Mouse (Mus musculus): ENCODE results near the gene Gopc. TPM values are rescaled to one million over a fixed set of nuclear protein-coding genes. Genes with fewer than 3 reads are reported as not detected.
A peak's percentile ranks its signal among the peaks of the same experiment; 100 is the strongest.

Gopc gene
- polyA plus RNA-seq, 1 experiment from 2014 or later = 17.3 TPM

GRCm38 (mm10) chr10:52418931-52419330 is 37.0 kb upstream of the Gopc start:
- Histone ChIP-seq H3K4me3 (ENCODE audit: low read depth, low read length) (peak overlapping the region; percentile 98), H3K4me2 (ENCODE audit: low read depth, low read length) (peak overlapping the region; percentile 69), H3K27ac (replicated peaks; ENCODE audit: low read depth, low read length) (0 out of 2 replicates have a peak overlapping the region, but pooled peaks have one; percentile 93), H3K9ac (ENCODE audit: low read depth, low read length) (peak overlapping the region; percentile 93), H3K36me3 (ENCODE audit: control insufficient read depth, insufficient read depth, low read length) (no peaks in the 10 kb centered on the region), H3K9me3 (ENCODE audit: control insufficient read depth, low read length) (no peaks in the 10 kb centered on the region), H3K4me1 (ENCODE audit: control insufficient read depth, insufficient read depth, low read length) (peaks cover 15% of the 10 kb centered on the region), H3K27me3 (replicated peaks; ENCODE audit: control insufficient read depth, insufficient read depth, low read length) (no peaks in the 10 kb centered on the region)
- DNase-seq (ENCODE audit: low spot score) = no peak
- ATAC-seq (ENCODE audit: low read depth) = no peak
- WGBS = 61% methylated on average over 5 of the region's 5 CpGs

GRCm38 (mm10) chr10:52417998-52418860 is 36.3 kb upstream of the Gopc start:
- Histone ChIP-seq H3K27ac (replicated peaks; ENCODE audit: low read depth, low read length) (peak overlapping the region; percentile 93), H3K27me3 (replicated peaks; ENCODE audit: control insufficient read depth, insufficient read depth, low read length) (no peaks in the 10 kb centered on the region), H3K36me3 (ENCODE audit: control insufficient read depth, insufficient read depth, low read length) (no peaks in the 10 kb centered on the region), H3K4me2 (ENCODE audit: low read depth, low read length) (peak overlapping the region; percentile 69), H3K9ac (ENCODE audit: low read depth, low read length) (peak overlapping the region; percentile 93), H3K4me3 (ENCODE audit: low read depth, low read length) (peak overlapping the region; percentile 98), H3K4me1 (ENCODE audit: control insufficient read depth, insufficient read depth, low read length) (peaks cover 15% of the 10 kb centered on the region), H3K9me3 (ENCODE audit: control insufficient read depth, low read length) (no peaks in the 10 kb centered on the region)
- ATAC-seq (ENCODE audit: low read depth) = peak; percentile 23
- DNase-seq (ENCODE audit: low spot score) = peak; percentile 2
- 2% methylated on average over 36 of the region's 39 CpGs for WGBS

GRCm38 (mm10) chr10:52417299-52417997 is 35.5 kb upstream of the Gopc start, which contains the start of gene Nus1:
Gene Nus1 (plus strand): TSS chr10:52417547.
- under 1% methylated on average over 29 of the region's 79 CpGs for WGBS
- Histone ChIP-seq H3K36me3 (ENCODE audit: control insufficient read depth, insufficient read depth, low read length) (no peaks in the 10 kb centered on the region), H3K4me1 (ENCODE audit: control insufficient read depth, insufficient read depth, low read length) (peaks cover 15% of the 10 kb centered on the region), H3K9me3 (ENCODE audit: control insufficient read depth, low read length) (no peaks in the 10 kb centered on the region), H3K4me2 (ENCODE audit: low read depth, low read length) (peak within 1 kb of the TSS; percentile 69), H3K27ac (replicated peaks; ENCODE audit: low read depth, low read length) (peak within 1 kb of the TSS; percentile 93), H3K9ac (ENCODE audit: low read depth, low read length) (peak within 1 kb of the TSS; percentile 93), H3K4me3 (ENCODE audit: low read depth, low read length) (peak within 1 kb of the TSS; percentile 98), H3K27me3 (replicated peaks; ENCODE audit: control insufficient read depth, insufficient read depth, low read length) (no peaks in the 10 kb centered on the region)
- ATAC-seq (ENCODE audit: low read depth) (peak; percentile 99), DNase-seq (ENCODE audit: low spot score) (peak; percentile 99)

GRCm38 (mm10) chr10:52416458-52416857 is 34.5 kb upstream of the Gopc start:
- no peak overlapping the region for H3K27ac ChIP-seq (replicated peaks; ENCODE audit: low read depth, low read length)
- DNase-seq (ENCODE audit: low spot score) = peak; percentile 12
- H3K4me1 ChIP-seq (ENCODE audit: control insufficient read depth, insufficient read depth, low read length) = peaks cover 15% of the 10 kb centered on the region
- H3K4me2 ChIP-seq (ENCODE audit: low read depth, low read length) = peak overlapping the region; percentile 54
- ATAC-seq (ENCODE audit: low read depth) = no peak
- no peaks in the 10 kb centered on the region for H3K36me3 ChIP-seq (ENCODE audit: control insufficient read depth, insufficient read depth, low read length)
- H3K4me3 ChIP-seq (ENCODE audit: low read depth, low read length) = peak overlapping the region; percentile 98
- WGBS = 35% methylated on average over 2 of the region's 2 CpGs
- no peak overlapping the region; the same call in 1 of the 2 replicates for H3K9ac ChIP-seq (ENCODE audit: low read depth, low read length)
- no peaks in the 10 kb centered on the region for H3K27me3 ChIP-seq (replicated peaks; ENCODE audit: control insufficient read depth, insufficient read depth, low read length)
- no peaks in the 10 kb centered on the region for H3K9me3 ChIP-seq (ENCODE audit: control insufficient read depth, low read length)

- no peak overlapping the region for H3K4me2 ChIP-seq (ENCODE audit: low read depth, low read length)
- H3K27ac ChIP-seq (replicated peaks; ENCODE audit: low read depth, low read length) = no peak overlapping the region
- 79% methylated on average over 2 of the region's 2 CpGs for WGBS
- no peaks in the 10 kb centered on the region for H3K9me3 ChIP-seq (ENCODE audit: control insufficient read depth, low read length)
- H3K36me3 ChIP-seq (ENCODE audit: control insufficient read depth, insufficient read depth, low read length) = no peaks in the 10 kb centered on the region
- H3K4me1 ChIP-seq (ENCODE audit: control insufficient read depth, insufficient read depth, low read length) = peaks cover 15% of the 10 kb centered on the region
- no peak for DNase-seq (ENCODE audit: low spot score)
- no peaks in the 10 kb centered on the region for H3K27me3 ChIP-seq (replicated peaks; ENCODE audit: control insufficient read depth, insufficient read depth, low read length)
- H3K9ac ChIP-seq (ENCODE audit: low read depth, low read length) = no peak overlapping the region
- no peak for ATAC-seq (ENCODE audit: low read depth)
- no peak overlapping the region for H3K4me3 ChIP-seq (ENCODE audit: low read depth, low read length)
Measured at GRCm38 (mm10) chr10:52415020-52415419, 33.1 kb upstream of the Gopc start.

- Histone ChIP-seq H3K4me1 (ENCODE audit: control insufficient read depth, insufficient read depth, low read length) (no peaks in the 10 kb centered on the region), H3K4me2 (ENCODE audit: low read depth, low read length) (no peak overlapping the region), H3K4me3 (ENCODE audit: low read depth, low read length) (no peak overlapping the region), H3K27me3 (replicated peaks; ENCODE audit: control insufficient read depth, insufficient read depth, low read length) (no peaks in the 10 kb centered on the region), H3K36me3 (ENCODE audit: control insufficient read depth, insufficient read depth, low read length) (no peaks in the 10 kb centered on the region), H3K9me3 (ENCODE audit: control insufficient read depth, low read length) (no peaks in the 10 kb centered on the region), H3K9ac (ENCODE audit: low read depth, low read length) (no peak overlapping the region), H3K27ac (replicated peaks; ENCODE audit: low read depth, low read length) (no peak overlapping the region)
- DNase-seq (ENCODE audit: low spot score) (no peak), ATAC-seq (ENCODE audit: low read depth) (no peak)
- 77% methylated on average over 2 of the region's 2 CpGs for WGBS
Measured at GRCm38 (mm10) chr10:52407526-52407925, 25.6 kb upstream of the Gopc start.

GRCm38 (mm10) chr10:52405160-52405559 is 23.2 kb upstream of the Gopc start:
- DNase-seq (ENCODE audit: low spot score) (no peak), ATAC-seq (ENCODE audit: low read depth) (no peak)
- Histone ChIP-seq H3K27ac (replicated peaks; ENCODE audit: low read depth, low read length) (no peak overlapping the region), H3K36me3 (ENCODE audit: control insufficient read depth, insufficient read depth, low read length) (no peaks in the 10 kb centered on the region), H3K4me2 (ENCODE audit: low read depth, low read length) (no peak overlapping the region), H3K4me3 (ENCODE audit: low read depth, low read length) (no peak overlapping the region), H3K9me3 (ENCODE audit: control insufficient read depth, low read length) (no peaks in the 10 kb centered on the region), H3K9ac (ENCODE audit: low read depth, low read length) (no peak overlapping the region), H3K27me3 (replicated peaks; ENCODE audit: control insufficient read depth, insufficient read depth, low read length) (no peaks in the 10 kb centered on the region), H3K4me1 (ENCODE audit: control insufficient read depth, insufficient read depth, low read length) (no peaks in the 10 kb centered on the region)
- WGBS = 88% methylated on average over 13 of the region's 13 CpGs

GRCm38 (mm10) chr10:52399722-52400121 is 17.8 kb upstream of the Gopc start:
- H3K4me3 ChIP-seq (ENCODE audit: low read depth, low read length) = no peak overlapping the region
- no peak overlapping the region for H3K4me2 ChIP-seq (ENCODE audit: low read depth, low read length)
- H3K36me3 ChIP-seq (ENCODE audit: control insufficient read depth, insufficient read depth, low read length) = no peaks in the 10 kb centered on the region
- H3K27ac ChIP-seq (replicated peaks; ENCODE audit: low read depth, low read length) = no peak overlapping the region
- 65% methylated on average over 3 of the region's 3 CpGs for WGBS
- H3K9ac ChIP-seq (ENCODE audit: low read depth, low read length) = no peak overlapping the region
- no peak for ATAC-seq (ENCODE audit: low read depth)
- no peak for DNase-seq (ENCODE audit: low spot score)
- H3K4me1 ChIP-seq (ENCODE audit: control insufficient read depth, insufficient read depth, low read length) = no peaks in the 10 kb centered on the region
- no peaks in the 10 kb centered on the region for H3K27me3 ChIP-seq (replicated peaks; ENCODE audit: control insufficient read depth, insufficient read depth, low read length)
- no peaks in the 10 kb centered on the region for H3K9me3 ChIP-seq (ENCODE audit: control insufficient read depth, low read length)

All from embryonic facial prominence, embryonic 14.5 days (tissue).